Mouse (Mus musculus): ENCODE measurements around the gene Sult2b1.

The Sult2b1 gene

GRCm38 (mm10) chr7:45770427-45771082 lies 13.9 kb downstream of the Sult2b1 start:
- DNase-seq = no peak

GRCm38 (mm10) chr7:45767500-45767899 lies 17.0 kb downstream of the Sult2b1 start:
- DNase-seq = no peak

- no peak for DNase-seq
These were observed 17.7 kb downstream of the Sult2b1 start for GRCm38 (mm10) chr7:45766764-45767163.

- DNase-seq = no peak
These were observed 18.5 kb downstream of the Sult2b1 start for GRCm38 (mm10) chr7:45765995-45766394.

- no peak for DNase-seq
These were observed 24.3 kb downstream of the Sult2b1 start for GRCm38 (mm10) chr7:45760151-45760550.

- DNase-seq = no peak
These were observed 25.1 kb downstream of the Sult2b1 start for GRCm38 (mm10) chr7:45759400-45759799.

GRCm38 (mm10) chr7:45755703-45756102 lies 28.8 kb downstream of the Sult2b1 start:
- no peak for DNase-seq

GRCm38 (mm10) chr7:45750162-45750561 lies 34.3 kb downstream of the Sult2b1 start:
- DNase-seq = no peak

GRCm38 (mm10) chr7:45749401-45749800 lies 35.1 kb downstream of the Sult2b1 start:
- no peak for DNase-seq

GRCm38 (mm10) chr7:45748110-45748509 lies 36.4 kb downstream of the Sult2b1 start:
- DNase-seq = no peak

GRCm38 (mm10) chr7:45747450-45747849 lies 37.0 kb downstream of the Sult2b1 start:
- DNase-seq = no peak

- no peak for DNase-seq
These were observed 38.0 kb downstream of the Sult2b1 start for GRCm38 (mm10) chr7:45746518-45746917.

- DNase-seq = peak in 1 of 2 experiments; percentile 37
These were observed 40.1 kb downstream of the Sult2b1 start for GRCm38 (mm10) chr7:45744387-45744786.

- no peak for DNase-seq
These were observed 42.1 kb downstream of the Sult2b1 start for GRCm38 (mm10) chr7:45742338-45742737.

GRCm38 (mm10) chr7:45741777-45742176 lies 42.7 kb downstream of the Sult2b1 start:
- peak; percentile 37 to 44 for DNase-seq

GRCm38 (mm10) chr7:45741308-45741707 lies 43.2 kb downstream of the Sult2b1 start:
- DNase-seq = no peak

- DNase-seq = no peak
These were observed 44.6 kb downstream of the Sult2b1 start for GRCm38 (mm10) chr7:45739820-45740219.

- peak; percentile 50 to 83 for DNase-seq
These were observed 45.2 kb downstream of the Sult2b1 start for GRCm38 (mm10) chr7:45739162-45739763.

GRCm38 (mm10) chr7:45733477-45733876 lies 51.0 kb downstream of the Sult2b1 start:
- DNase-seq = no peak

GRCm38 (mm10) chr7:45730727-45731431 lies 53.6 kb downstream of the Sult2b1 start:
- DNase-seq = no peak

GRCm38 (mm10) chr7:45727625-45728024 lies 56.8 kb downstream of the Sult2b1 start:
- DNase-seq = no peak

GRCm38 (mm10) chr7:45726419-45726818 lies 58.0 kb downstream of the Sult2b1 start:
- no peak for DNase-seq

- DNase-seq = no peak
These were observed 58.8 kb downstream of the Sult2b1 start, which contains the start of gene Spaca4 for GRCm38 (mm10) chr7:45725713-45726112. Spaca4 (minus strand) TSS chr7:45725813.

GRCm38 (mm10) chr7:45725151-45725550 lies 59.3 kb downstream of the Sult2b1 start:
- DNase-seq = no peak

All from spleen, adult 18-20 months (tissue).